Mouse (Mus musculus) CD4-positive, CD25-positive, alpha-beta regulatory T cell, adult 4 months (primary cell): ENCODE results near the gene Ostf1. TPM values are rescaled to one million over a fixed set of nuclear protein-coding genes. Genes with fewer than 3 reads are reported as not detected.

ENCODE experiments used
- ATAC-seq: one replicate; pipeline ENCODE4 v1.8.0; 2017
- polyA plus RNA-seq, 2 experiments: library from polyadenylated mRNA; unstranded; fragments of 100-300 nt; shearing (Covaris generic); gene quantifications; one replicate each; pipeline ENCODE4 v1.2.1; 2017

Gene Ostf1
- polyA plus RNA-seq, result 100 to 1,000 TPM; 100 to 103 TPM

- ATAC-seq, result peak; percentile 92
Measured at GRCm38 (mm10) chr19:18631644-18632219, at the start of gene Ostf1, which contains the start of gene Nmrk1. Gene Ostf1, minus strand, starts transcription at chr19:18631823. Gene Nmrk1, plus strand, starts transcription at chr19:18631950.

- no peak for ATAC-seq
Measured at GRCm38 (mm10) chr19:18673116-18673515, 41.5 kb upstream of the Ostf1 start.

- no peak for ATAC-seq
Measured at GRCm38 (mm10) chr19:18672498-18672897, 40.9 kb upstream of the Ostf1 start.

- ATAC-seq, result peak; percentile 27
Measured at GRCm38 (mm10) chr19:18671056-18671741, 39.6 kb upstream of the Ostf1 start.

GRCm38 (mm10) chr19:18670608-18671007 lies 39.0 kb upstream of the Ostf1 start, which contains the start of gene Carnmt1:
Gene Carnmt1, plus strand, starts transcription at chr19:18670764.
- ATAC-seq, result peak; percentile 97

GRCm38 (mm10) chr19:18669551-18669950 lies 37.9 kb upstream of the Ostf1 start:
- ATAC-seq, result no peak

GRCm38 (mm10) chr19:18666966-18667365 lies 35.3 kb upstream of the Ostf1 start:
- ATAC-seq, result no peak

GRCm38 (mm10) chr19:18663904-18664303 lies 32.3 kb upstream of the Ostf1 start:
- ATAC-seq, result no peak

GRCm38 (mm10) chr19:18661683-18662082 lies 30.1 kb upstream of the Ostf1 start:
- ATAC-seq, result no peak

GRCm38 (mm10) chr19:18660466-18660865 lies 28.8 kb upstream of the Ostf1 start:
- no peak for ATAC-seq

- no peak for ATAC-seq
Measured at GRCm38 (mm10) chr19:18659349-18659748, 27.7 kb upstream of the Ostf1 start.

- no peak for ATAC-seq
Measured at GRCm38 (mm10) chr19:18658473-18658872, 26.9 kb upstream of the Ostf1 start.

- no peak for ATAC-seq
Measured at GRCm38 (mm10) chr19:18655999-18656398, 24.4 kb upstream of the Ostf1 start.

- no peak for ATAC-seq
Measured at GRCm38 (mm10) chr19:18654984-18655383, 23.4 kb upstream of the Ostf1 start.

- no peak for ATAC-seq
Measured at GRCm38 (mm10) chr19:18654330-18654729, 22.7 kb upstream of the Ostf1 start.

- ATAC-seq, result no peak
Measured at GRCm38 (mm10) chr19:18653058-18653457, 21.4 kb upstream of the Ostf1 start.

GRCm38 (mm10) chr19:18652592-18652991 lies 21.0 kb upstream of the Ostf1 start:
- ATAC-seq, result no peak

- no peak for ATAC-seq
Measured at GRCm38 (mm10) chr19:18650473-18650872, 18.9 kb upstream of the Ostf1 start.

GRCm38 (mm10) chr19:18649955-18650354 lies 18.3 kb upstream of the Ostf1 start:
- no peak for ATAC-seq

- ATAC-seq, result no peak
Measured at GRCm38 (mm10) chr19:18648558-18648945, 16.9 kb upstream of the Ostf1 start.

GRCm38 (mm10) chr19:18647775-18648557 lies 16.3 kb upstream of the Ostf1 start:
- ATAC-seq, result no peak

- ATAC-seq, result peak; percentile 64
Measured at GRCm38 (mm10) chr19:18646853-18647420, 15.3 kb upstream of the Ostf1 start.

GRCm38 (mm10) chr19:18646397-18646796 lies 14.8 kb upstream of the Ostf1 start:
- peak; percentile 61 for ATAC-seq
